Mouse (Mus musculus) limb, embryonic 12.5 days (tissue): ENCODE results near the gene Cyth1. TPM values are rescaled to one million over a fixed set of nuclear protein-coding genes. Genes with fewer than 3 reads are reported as not detected.
A peak's percentile ranks its signal among the peaks of the same experiment; 100 is the strongest.

Experiments used
- ATAC-seq: fragments of 200-750 bp; cut with Nextera tagmentation; 2 replicates; pipeline ENCODE4 v1.8.0; 2017; ENCODE audit warnings: low read depth, moderate TSS enrichment; ENCODE audit not compliant: insufficient number of reproducible peaks, insufficient read depth, low FRiP score, low TSS enrichment
- H3K27ac ChIP-seq: fragments of 300-500 bp; sonication (generic); 2 replicates; pipeline ENCODE4 v1.5.1; 2016; ENCODE audit warnings: mild to moderate bottlenecking, moderate library complexity
- H3K27me3 ChIP-seq: fragments of 300-500 bp; sonication (generic); 2 replicates; pipeline ENCODE4 v1.6.1; 2016; ENCODE audit warnings: mild to moderate bottlenecking, moderate library complexity
- H3K36me3 ChIP-seq: fragments of 300-500 bp; sonication (generic); 2 replicates; pipeline ENCODE4 v1.6.1; 2016; ENCODE audit warnings: mild to moderate bottlenecking, moderate library complexity
- H3K4me1 ChIP-seq: fragments of 300-500 bp; sonication (generic); replicated peaks from 2 replicates; pipeline ENCODE4 v1.6.1; 2016
- H3K4me2 ChIP-seq: fragments of 300-500 bp; sonication (generic); 2 replicates; pipeline ENCODE4 v1.6.1; 2016; ENCODE audit warnings: mild to moderate bottlenecking, moderate library complexity
- H3K4me3 ChIP-seq: fragments of 300-500 bp; sonication (generic); replicated peaks from 2 replicates; pipeline ENCODE4 v1.5.1; 2016; ENCODE audit warnings: mild to moderate bottlenecking
- H3K9ac ChIP-seq: fragments of 300-500 bp; sonication (generic); replicated peaks from 2 replicates; pipeline ENCODE4 v1.6.1; 2016; ENCODE audit warnings: mild to moderate bottlenecking, moderate library complexity
- H3K9me3 ChIP-seq: fragments of 300-500 bp; sonication (generic); 2 replicates; pipeline ENCODE4 v1.6.1; 2016; ENCODE audit warnings: mild to moderate bottlenecking, moderate library complexity
- WGBS: fragments of 180-500 bp; shearing (Covaris S2); methylation state at CpG from one replicate; pipeline ENCODE4 v1.1.7; 2016; 5-methylcytosine and 5-hydroxymethylcytosine counted together
- polyA plus RNA-seq: library from polyadenylated mRNA; unstranded; fragments of >200 nt; fragmentation: Nextera tagmentation; extraction: Ambion mirVana; gene quantifications from 2 replicates; pipeline ENCODE4 v1.2.1, GENCODE M21; 2016

Cyth1 gene
- polyA plus RNA-seq, 1 experiment from 2014 or later, result 26.3 TPM

DNA sequence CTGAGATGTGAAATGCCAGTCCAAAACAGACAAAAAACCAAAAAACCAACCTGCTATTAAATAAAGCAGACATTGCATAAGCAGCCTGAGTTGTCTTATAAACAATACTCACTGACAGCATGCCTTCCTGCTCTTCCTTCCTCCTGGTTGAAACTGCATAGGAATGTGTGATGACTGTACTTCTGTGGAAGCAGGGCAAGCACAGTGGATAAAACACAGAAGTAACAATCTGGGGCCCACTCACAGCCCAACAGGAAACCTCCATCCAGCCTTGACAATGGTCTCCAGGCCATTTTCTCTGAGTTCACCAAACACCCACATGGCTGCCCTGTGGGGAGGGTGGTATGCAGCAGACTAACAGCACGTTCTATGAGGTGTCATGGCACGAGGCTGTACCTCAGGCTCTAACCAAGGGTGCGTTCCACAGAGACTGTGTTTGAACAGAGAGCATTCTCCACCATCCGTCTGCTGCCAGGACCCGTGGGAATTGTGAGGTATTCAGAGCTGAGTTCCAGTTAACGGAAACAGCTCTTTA, 26.0 kb downstream of the Cyth1 start:
- no peak overlapping the region for H3K4me3 ChIP-seq
- WGBS, result 71% methylated on average over 6 of the region's 6 CpGs
- no peak overlapping the region for H3K4me2 ChIP-seq
- no peaks in the 10 kb centered on the region for H3K27me3 ChIP-seq
- peaks cover 32% of the 10 kb centered on the region for H3K4me1 ChIP-seq
- no peak overlapping the region for H3K9ac ChIP-seq
- no peak for ATAC-seq
- 0 out of 2 replicates have a peak, but pooled peaks cover 4% of the 10 kb centered on the region for H3K36me3 ChIP-seq
- no peak overlapping the region for H3K27ac ChIP-seq
- H3K9me3 ChIP-seq, result no peaks in the 10 kb centered on the region

DNA sequence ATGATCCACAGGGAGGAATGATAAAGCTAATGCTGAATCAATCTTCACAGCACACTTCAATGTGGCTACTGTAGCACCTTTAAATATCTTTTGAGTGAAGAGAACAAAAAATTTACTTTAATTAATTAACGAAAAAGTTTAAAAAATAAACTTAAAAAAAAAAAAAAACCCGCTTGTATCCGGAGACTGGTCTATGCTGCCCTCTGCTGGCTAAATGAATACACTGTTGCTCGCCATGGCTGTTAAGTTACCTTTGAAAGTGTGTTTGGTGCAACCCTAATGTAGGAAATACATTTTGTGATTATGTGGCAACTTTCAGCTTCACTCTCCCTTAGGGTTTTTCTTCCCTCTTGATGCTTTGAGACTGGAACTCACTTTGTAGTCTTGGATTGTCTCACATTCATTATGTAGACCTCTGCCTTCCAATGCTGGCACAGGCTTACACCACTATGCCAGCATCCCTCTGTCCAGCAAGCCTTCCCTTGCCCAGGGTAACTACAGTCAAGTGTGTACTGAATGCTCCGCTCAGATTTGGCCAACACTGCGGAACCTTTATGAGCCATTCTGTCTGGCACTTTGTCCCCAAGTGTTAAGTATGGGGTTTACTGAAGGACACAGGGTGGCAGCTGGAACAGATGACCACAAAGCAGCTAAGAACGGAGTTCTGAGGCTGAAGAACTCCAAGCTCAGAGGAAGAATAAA, 27.7 kb downstream of the Cyth1 start:
- 0 out of 2 replicates have a peak, but pooled peaks cover 4% of the 10 kb centered on the region for H3K36me3 ChIP-seq
- no peaks in the 10 kb centered on the region for H3K9me3 ChIP-seq
- 23% methylated on average over 7 of the region's 7 CpGs for WGBS
- H3K4me3 ChIP-seq, result no peak overlapping the region
- H3K4me1 ChIP-seq, result peaks cover 28% of the 10 kb centered on the region
- H3K9ac ChIP-seq, result no peak overlapping the region
- no peak for ATAC-seq
- H3K4me2 ChIP-seq, result no peak overlapping the region
- no peak overlapping the region for H3K27ac ChIP-seq
- no peaks in the 10 kb centered on the region for H3K27me3 ChIP-seq

DNA sequence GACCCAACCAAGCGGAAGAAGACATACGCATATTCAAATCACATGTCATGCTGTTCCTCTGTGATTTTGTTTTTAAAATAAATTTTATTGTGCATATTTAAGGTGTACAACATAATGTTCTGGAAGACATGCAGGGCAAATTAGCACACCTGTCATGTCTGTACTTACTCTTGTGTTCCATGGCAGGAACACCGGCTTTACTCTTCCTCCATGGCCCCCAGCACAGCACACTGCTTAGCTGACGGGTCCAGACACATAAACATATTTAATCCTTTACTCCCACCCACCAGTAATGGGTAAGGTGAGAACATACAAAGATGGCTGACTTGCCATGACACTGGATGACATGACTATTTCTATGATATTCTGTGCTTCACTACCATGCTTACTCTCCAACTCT, 29.3 kb downstream of the Cyth1 start:
- H3K9me3 ChIP-seq, result no peaks in the 10 kb centered on the region
- no peak overlapping the region for H3K4me2 ChIP-seq
- peaks cover 31% of the 10 kb centered on the region for H3K4me1 ChIP-seq
- no peak overlapping the region for H3K4me3 ChIP-seq
- ATAC-seq, result no peak
- no peaks in the 10 kb centered on the region for H3K27me3 ChIP-seq
- no peak overlapping the region for H3K9ac ChIP-seq
- H3K36me3 ChIP-seq, result 0 out of 2 replicates have a peak, but pooled peaks cover 4% of the 10 kb centered on the region
- H3K27ac ChIP-seq, result no peak overlapping the region
- 91% methylated on average over 4 of the region's 4 CpGs for WGBS

DNA sequence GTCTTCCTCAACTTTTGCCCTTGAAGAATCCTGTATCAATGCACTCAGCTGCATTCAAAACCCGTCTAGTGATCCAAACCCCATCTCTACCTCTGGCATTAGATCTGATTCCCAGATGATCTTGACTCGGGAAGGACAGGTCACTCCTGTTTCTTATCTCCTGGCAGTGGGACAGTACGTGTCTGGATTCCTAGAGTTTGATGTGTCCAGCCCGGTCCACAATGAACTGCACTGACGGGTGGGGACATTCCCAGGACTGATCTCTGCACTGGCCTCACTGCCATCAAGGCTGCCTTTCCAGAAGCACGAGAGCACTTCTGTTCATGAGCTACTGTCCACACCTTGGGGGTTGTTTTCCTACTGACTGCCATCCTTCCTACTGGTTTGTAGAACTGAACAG, 31.9 kb downstream of the Cyth1 start:
- ATAC-seq, result no peak
- H3K4me3 ChIP-seq, result no peak overlapping the region
- no peak overlapping the region for H3K27ac ChIP-seq

DNA sequence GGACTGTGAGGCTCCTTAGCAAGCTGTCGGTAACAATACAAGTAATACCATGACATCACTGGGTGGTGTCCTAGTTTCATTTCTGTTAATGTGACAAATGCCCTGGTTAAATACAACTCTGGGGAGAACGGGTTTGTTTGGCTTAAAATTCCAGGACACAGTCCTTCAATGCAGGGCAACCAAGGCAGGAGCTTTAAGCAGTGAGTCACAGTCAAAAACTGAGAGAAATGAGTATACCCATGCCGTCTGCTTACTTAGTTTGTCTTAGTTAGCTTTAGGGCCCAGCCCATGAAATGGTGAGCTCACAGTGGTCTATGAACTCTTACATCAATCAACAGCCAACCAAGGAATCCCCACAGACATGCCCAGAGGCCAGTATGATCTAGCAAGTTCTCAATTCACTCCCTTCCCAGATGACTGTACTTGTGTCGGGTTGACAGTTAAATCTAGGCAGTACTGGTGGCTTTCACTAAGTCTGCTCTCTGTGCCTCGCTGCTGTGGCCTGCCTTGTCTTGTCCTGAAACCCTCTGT, 32.4 kb downstream of the Cyth1 start:
- no peaks in the 10 kb centered on the region for H3K27me3 ChIP-seq
- H3K4me1 ChIP-seq, result peaks cover 45% of the 10 kb centered on the region
- no peak overlapping the region for H3K9ac ChIP-seq
- no peak overlapping the region for H3K4me3 ChIP-seq
- H3K27ac ChIP-seq, result no peak overlapping the region
- 74% methylated on average over 5 of the region's 5 CpGs for WGBS
- ATAC-seq, result no peak
- H3K9me3 ChIP-seq, result no peaks in the 10 kb centered on the region
- H3K36me3 ChIP-seq, result no peaks in the 10 kb centered on the region
- H3K4me2 ChIP-seq, result no peak overlapping the region

More for the DNA sequence above, 31.9 kb downstream of the Cyth1 start:
- no peak overlapping the region for H3K4me2 ChIP-seq
- H3K4me1 ChIP-seq, result peaks cover 41% of the 10 kb centered on the region
- no peaks in the 10 kb centered on the region for H3K9me3 ChIP-seq
- no peak overlapping the region for H3K9ac ChIP-seq
- no peaks in the 10 kb centered on the region for H3K36me3 ChIP-seq
- 84% methylated on average over 6 of the region's 6 CpGs for WGBS
- H3K27me3 ChIP-seq, result no peaks in the 10 kb centered on the region

DNA sequence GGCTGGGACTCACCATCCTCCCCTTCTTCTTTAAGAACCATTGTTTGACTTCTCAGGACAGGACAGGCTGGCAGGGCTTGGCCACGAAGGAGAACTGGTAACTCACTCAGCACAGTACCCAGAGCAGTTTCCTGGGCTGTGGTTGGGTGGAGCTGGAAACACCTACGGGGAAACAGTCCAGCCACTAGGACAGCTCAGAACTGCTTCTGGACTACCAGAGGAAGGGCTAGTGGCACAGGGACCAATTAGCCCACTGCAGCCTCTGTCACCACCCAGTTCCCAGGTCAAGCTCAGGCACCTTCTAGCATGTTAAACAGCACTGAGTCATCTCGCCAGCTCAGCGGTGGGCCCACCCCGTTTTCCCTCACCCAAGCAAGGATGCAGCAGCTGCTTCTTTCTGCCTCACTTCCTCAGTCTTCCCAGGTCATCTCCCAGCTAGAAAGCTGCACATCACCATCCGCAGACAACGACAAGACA, 35.7 kb downstream of the Cyth1 start:
- Histone ChIP-seq H3K4me1 (peaks cover 74% of the 10 kb centered on the region), H3K36me3 (no peaks in the 10 kb centered on the region), H3K27me3 (no peaks in the 10 kb centered on the region), H3K4me3 (no peak overlapping the region), H3K27ac (no peak overlapping the region), H3K4me2 (no peak overlapping the region), H3K9me3 (no peaks in the 10 kb centered on the region), H3K9ac (no peak overlapping the region)
- 73% methylated on average over 7 of the region's 7 CpGs for WGBS
- ATAC-seq, result no peak

DNA sequence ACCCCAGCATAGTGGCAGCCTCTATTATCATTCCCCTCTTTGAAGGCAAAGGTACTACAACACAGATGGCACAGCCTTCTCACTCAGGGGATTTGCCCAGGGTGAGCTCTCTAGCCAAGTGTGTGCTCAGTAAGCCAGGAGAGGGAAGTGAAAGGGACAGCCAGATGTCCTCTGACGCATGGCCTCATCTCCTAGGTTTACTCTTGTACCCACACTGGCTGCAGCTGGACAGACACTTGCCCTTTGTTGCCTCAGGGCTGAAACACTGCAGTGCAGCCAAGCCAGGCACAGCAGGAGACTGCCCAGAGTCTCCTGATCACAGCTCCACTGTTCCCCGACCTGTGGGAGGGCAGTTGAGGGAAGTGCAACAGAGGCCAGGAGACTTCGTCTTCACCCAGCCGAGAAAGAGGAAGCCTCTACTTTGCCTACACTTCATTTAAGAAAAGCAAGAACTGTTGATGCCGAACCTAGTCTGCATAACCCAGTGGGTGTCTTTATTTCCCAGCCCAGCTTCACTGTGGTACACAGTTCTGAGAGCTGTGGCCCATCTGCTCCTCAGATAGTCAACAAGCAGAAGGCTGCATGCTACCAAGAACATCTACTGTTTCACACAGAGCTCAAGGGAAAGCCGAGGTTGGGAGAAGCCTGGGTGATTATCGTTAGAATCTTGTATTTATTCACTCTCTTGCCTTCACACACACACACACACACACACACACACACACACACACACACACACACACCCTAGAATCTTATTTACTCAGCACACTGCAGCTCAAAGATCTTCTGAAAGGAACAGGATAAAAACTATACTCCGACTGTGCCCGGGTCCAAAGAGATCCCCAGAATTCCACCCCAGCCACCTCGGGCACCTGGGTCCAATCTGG, 36.4 kb downstream of the Cyth1 start:
- H3K27ac ChIP-seq, result 0 out of 2 replicates have a peak overlapping the region, but pooled peaks have one; percentile 26
- peaks cover 81% of the 10 kb centered on the region for H3K4me1 ChIP-seq
- no peak overlapping the region for H3K4me2 ChIP-seq
- no peak for ATAC-seq
- no peak overlapping the region for H3K4me3 ChIP-seq
- no peaks in the 10 kb centered on the region for H3K36me3 ChIP-seq
- H3K27me3 ChIP-seq, result no peaks in the 10 kb centered on the region
- H3K9ac ChIP-seq, result 0 out of 2 replicates have a peak overlapping the region, but pooled peaks have one; percentile 14
- H3K9me3 ChIP-seq, result no peaks in the 10 kb centered on the region
- 53% methylated on average over 10 of the region's 10 CpGs for WGBS

DNA sequence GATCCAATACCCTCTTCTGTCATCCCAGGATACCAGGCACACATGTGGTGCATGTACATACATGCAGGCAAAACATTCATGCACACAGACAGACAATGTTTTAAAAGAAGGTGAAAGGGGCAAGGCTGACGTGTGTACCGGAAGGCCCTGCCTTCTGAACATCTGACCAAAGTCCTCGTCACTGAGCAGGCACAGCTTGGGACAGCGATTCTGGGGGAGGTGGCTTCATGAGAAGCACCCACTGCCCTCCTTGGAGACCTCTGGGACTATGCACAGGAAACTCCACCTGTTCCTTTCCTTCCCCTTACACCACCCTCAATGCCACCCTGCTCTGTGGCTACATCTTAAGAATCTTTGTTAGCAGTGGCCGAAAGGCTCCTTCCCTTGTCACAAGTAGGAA, 37.4 kb downstream of the Cyth1 start:
- Histone ChIP-seq H3K4me1 (peaks cover 81% of the 10 kb centered on the region), H3K4me3 (no peak overlapping the region), H3K27ac (no peak overlapping the region), H3K9me3 (no peaks in the 10 kb centered on the region), H3K36me3 (no peaks in the 10 kb centered on the region), H3K27me3 (no peaks in the 10 kb centered on the region), H3K4me2 (no peak overlapping the region), H3K9ac (no peak overlapping the region)
- no peak for ATAC-seq
- 89% methylated on average over 5 of the region's 5 CpGs for WGBS

DNA sequence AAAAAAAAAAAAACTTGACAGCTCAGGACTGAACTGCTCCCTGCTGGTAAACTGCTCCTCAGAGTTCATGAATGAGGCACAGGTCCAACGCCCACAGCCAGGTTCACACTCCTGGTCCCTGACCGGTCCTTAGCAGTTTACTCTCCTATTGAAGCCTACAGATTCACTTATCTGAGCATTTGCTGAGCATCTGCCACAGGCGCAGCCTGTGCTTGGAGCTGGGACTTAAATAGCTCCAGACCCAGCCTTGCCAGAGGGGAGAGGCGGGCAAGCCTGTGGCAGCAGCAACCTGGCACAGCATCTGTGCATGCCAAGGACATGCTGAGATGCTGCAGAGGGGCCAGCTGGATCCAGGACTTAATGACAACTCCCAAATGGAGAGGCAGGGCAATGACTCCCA, 38.3 kb downstream of the Cyth1 start:
- Histone ChIP-seq H3K27me3 (no peaks in the 10 kb centered on the region), H3K9ac (0 out of 2 replicates have a peak overlapping the region, but pooled peaks have one; percentile 23), H3K4me1 (peaks cover 82% of the 10 kb centered on the region), H3K27ac (peak overlapping the region; percentile 37; the same call in 1 of the 2 replicates), H3K4me3 (no peak overlapping the region), H3K36me3 (no peaks in the 10 kb centered on the region), H3K9me3 (no peaks in the 10 kb centered on the region), H3K4me2 (no peak overlapping the region)
- ATAC-seq, result no peak
- 82% methylated on average over 4 of the region's 4 CpGs for WGBS

DNA sequence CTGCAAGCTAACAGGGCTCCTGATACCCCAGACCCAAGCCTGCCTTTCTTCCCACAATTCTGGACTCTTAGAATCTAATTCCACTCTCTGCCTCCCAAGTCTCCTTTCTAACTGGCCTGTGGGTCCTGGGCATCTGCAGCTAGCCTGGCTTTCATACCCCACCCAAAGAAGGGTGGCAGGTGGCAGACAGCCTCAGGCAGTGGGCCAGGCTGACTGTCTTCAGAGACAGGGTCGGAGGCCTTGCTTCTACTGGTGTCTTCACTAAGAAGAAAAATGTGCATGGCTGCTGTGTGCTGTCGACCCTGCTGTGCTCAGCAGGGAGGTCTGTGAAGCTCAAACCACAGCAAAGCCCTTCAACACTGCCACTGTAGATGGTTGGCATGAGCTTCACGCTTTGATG, 39.0 kb downstream of the Cyth1 start:
- Histone ChIP-seq H3K9me3 (no peaks in the 10 kb centered on the region), H3K4me1 (peaks cover 75% of the 10 kb centered on the region), H3K27ac (peak overlapping the region; percentile 89), H3K9ac (no peak overlapping the region; the same call in 1 of the 2 replicates), H3K27me3 (no peaks in the 10 kb centered on the region), H3K36me3 (no peaks in the 10 kb centered on the region), H3K4me2 (peak overlapping the region; percentile 36), H3K4me3 (no peak overlapping the region)
- WGBS, result 66% methylated on average over 3 of the region's 3 CpGs
- no peak for ATAC-seq
